Mouse (Mus musculus) heart, embryonic 13.5 days (tissue): Measurements from ENCODE around the gene Sema3e. TPM values are rescaled to one million over a fixed set of nuclear protein-coding genes. Genes with fewer than 3 reads are reported as not detected.

Source experiments
- ATAC-seq: fragments of 200-750 bp; cut with Nextera tagmentation; 2 replicates; pipeline ENCODE4 v1.8.0; 2017; ENCODE audit warnings: moderate TSS enrichment; ENCODE audit not compliant: insufficient number of reproducible peaks, low FRiP score, low TSS enrichment; ENCODE audit errors: extremely low read depth
- H3K27ac ChIP-seq: fragments of 300-500 bp; sonication (generic); replicated peaks from 2 replicates; pipeline ENCODE4 v1.5.1; 2015; ENCODE audit warnings: moderate library complexity, mild to moderate bottlenecking, inconsistent platforms
- H3K27me3 ChIP-seq: fragments of 300-500 bp; sonication (generic); replicated peaks from 2 replicates; pipeline ENCODE4 v1.6.1; 2015; ENCODE audit warnings: mild to moderate bottlenecking, inconsistent platforms
- H3K36me3 ChIP-seq: fragments of 300-500 bp; sonication (generic); 2 replicates; pipeline ENCODE4 v1.6.1; 2015; ENCODE audit warnings: mild to moderate bottlenecking, inconsistent platforms
- H3K4me1 ChIP-seq: fragments of 300-500 bp; sonication (generic); 2 replicates; pipeline ENCODE4 v1.6.1; 2015; ENCODE audit warnings: inconsistent platforms
- H3K4me2 ChIP-seq: fragments of 300-500 bp; sonication (generic); 2 replicates; pipeline ENCODE4 v1.6.1; 2015; ENCODE audit warnings: inconsistent platforms, mild to moderate bottlenecking, moderate library complexity
- H3K4me3 ChIP-seq: fragments of 300-500 bp; sonication (generic); 2 replicates; pipeline ENCODE4 v1.5.1; 2015; ENCODE audit warnings: moderate library complexity, mild to moderate bottlenecking, inconsistent platforms
- H3K9ac ChIP-seq: fragments of 300-500 bp; sonication (generic); 2 replicates; pipeline ENCODE4 v1.6.1; 2015; ENCODE audit warnings: inconsistent platforms, mild to moderate bottlenecking, moderate library complexity
- H3K9me3 ChIP-seq: fragments of 300-500 bp; sonication (generic); 2 replicates; pipeline ENCODE4 v1.6.1; 2016; ENCODE audit warnings: inconsistent platforms
- WGBS: fragments of 180-500 bp; shearing (Covaris S2); methylation state at CpG from one replicate; pipeline ENCODE4 v1.1.7; 2015; ENCODE audit warnings: mixed read lengths; 5-methylcytosine and 5-hydroxymethylcytosine counted together
- polyA plus RNA-seq: library from polyadenylated mRNA; unstranded; fragments of >200 nt; fragmentation: Nextera tagmentation; extraction: Ambion mirVana; gene quantifications from 2 replicates; pipeline ENCODE4 v1.2.1, GENCODE M21; 2015

Sema3e gene
- polyA plus RNA-seq, 1 experiment from 2014 or later = 1.3 TPM

DNA sequence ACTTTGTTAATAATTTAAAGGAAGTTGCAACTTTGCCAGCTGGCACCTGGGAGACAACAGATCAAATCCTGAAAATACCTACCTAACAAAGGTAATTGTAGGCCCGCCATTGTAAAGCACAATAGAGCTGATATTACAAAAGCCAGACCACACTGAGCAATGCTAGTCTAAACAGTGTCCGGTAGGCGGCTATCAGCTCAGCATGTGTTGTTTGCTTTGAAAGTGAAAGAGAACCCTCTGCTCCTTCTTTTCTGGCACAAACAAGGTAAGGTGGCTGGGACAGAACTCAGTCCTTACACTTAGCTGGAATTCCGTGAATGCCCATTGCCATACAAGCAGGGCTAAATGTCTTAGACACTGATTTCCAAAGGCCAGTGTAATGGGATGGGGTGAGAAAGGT is 7.0 kb downstream of the Sema3e start:
- H3K4me2 ChIP-seq = no peak overlapping the region
- no peak for ATAC-seq

DNA sequence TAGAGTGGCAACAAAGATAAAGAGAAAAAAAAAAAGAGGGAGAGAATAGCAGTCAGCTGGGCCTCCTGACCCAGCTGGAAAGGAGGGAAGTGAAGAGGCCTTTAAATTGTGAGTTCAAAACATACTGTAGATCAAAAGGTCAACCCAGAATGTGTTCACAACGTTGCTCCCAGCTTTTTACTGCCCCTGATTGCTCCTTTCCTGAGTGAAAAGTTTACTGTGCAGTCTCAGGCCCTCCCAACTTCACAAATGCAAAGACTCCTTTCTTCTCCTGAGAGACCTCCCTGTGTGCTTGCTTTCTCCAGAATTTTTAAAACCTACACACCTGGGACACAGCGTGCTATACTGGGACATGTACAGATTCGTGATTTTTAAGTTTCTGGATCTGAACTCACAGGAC is 8.2 kb downstream of the Sema3e start:
- Histone ChIP-seq H3K9me3 (no peaks in the 10 kb centered on the region), H3K9ac (no peak overlapping the region), H3K36me3 (no peaks in the 10 kb centered on the region), H3K27me3 (no peaks in the 10 kb centered on the region), H3K4me1 (peaks cover 12% of the 10 kb centered on the region), H3K4me2 (no peak overlapping the region), H3K27ac (no peak overlapping the region), H3K4me3 (no peak overlapping the region)
- 40% methylated on average over 3 of the region's 3 CpGs for WGBS
- ATAC-seq = no peak

More for the DNA sequence above, 7.0 kb downstream of the Sema3e start:
- 35% methylated on average over 4 of the region's 4 CpGs for WGBS
- Histone ChIP-seq H3K27ac (no peak overlapping the region), H3K9ac (no peak overlapping the region), H3K27me3 (no peaks in the 10 kb centered on the region), H3K4me1 (peaks cover 12% of the 10 kb centered on the region), H3K4me3 (no peak overlapping the region), H3K9me3 (no peaks in the 10 kb centered on the region), H3K36me3 (no peaks in the 10 kb centered on the region)

DNA sequence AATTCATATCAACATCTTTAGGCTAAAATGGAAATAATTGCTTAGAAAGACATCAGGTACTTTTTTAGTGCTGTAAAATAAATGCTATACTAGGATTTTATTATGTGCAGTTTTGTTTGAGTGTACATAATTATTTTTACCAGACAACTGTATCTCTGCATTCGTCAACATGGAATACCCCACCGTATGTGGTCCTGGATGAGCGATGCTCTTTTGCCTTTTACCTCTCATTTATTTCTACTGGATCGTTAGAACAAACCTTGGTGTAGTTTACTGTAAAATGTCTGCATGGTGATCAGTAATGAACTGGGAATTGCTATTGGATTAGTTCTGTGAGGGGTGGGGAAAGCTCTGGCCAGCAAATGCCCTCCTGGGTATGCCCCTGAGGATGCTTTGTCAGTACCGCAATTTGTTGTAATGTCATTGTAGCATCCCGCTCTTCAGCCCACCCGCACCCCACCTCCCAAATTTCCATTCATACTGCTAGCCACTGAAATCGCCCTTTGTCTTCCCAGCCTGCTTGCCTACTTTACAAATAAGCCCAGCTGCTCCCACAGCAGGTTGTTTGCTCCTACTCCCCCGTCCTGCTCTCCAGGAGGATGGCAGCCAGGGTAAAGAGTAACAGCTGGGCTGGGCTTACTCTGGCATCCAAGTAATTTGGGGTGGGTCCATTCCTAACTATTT is 13.9 kb downstream of the Sema3e start:
- ATAC-seq = no peak
- 27% methylated on average over 9 of the region's 9 CpGs for WGBS
- no peak overlapping the region for H3K4me3 ChIP-seq
- no peak overlapping the region for H3K9ac ChIP-seq
- no peak overlapping the region for H3K27ac ChIP-seq
- H3K36me3 ChIP-seq = no peaks in the 10 kb centered on the region
- no peaks in the 10 kb centered on the region for H3K27me3 ChIP-seq
- no peaks in the 10 kb centered on the region for H3K4me1 ChIP-seq
- no peak overlapping the region for H3K4me2 ChIP-seq
- H3K9me3 ChIP-seq = no peaks in the 10 kb centered on the region

DNA sequence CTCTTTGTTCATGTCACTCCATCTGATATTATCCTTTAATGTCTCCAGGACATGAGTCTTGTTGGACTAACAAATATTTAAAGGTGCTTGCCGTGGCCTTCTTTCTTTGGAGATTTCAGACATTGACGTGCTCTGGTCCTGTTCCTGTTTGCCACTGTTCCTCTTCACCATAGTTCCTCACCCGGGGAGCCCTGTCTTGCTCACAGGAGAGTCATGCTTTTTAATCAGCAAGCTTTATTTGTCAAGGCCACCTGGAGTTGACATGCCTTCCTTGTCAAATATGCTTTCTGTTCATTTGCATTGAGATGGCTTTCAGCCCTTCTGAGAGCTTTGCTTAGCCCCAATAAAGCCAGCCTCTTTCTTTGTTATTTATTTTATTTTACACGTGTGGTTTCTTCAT is 15.1 kb downstream of the Sema3e start:
- Histone ChIP-seq H3K9me3 (no peaks in the 10 kb centered on the region), H3K27me3 (no peaks in the 10 kb centered on the region), H3K9ac (no peak overlapping the region), H3K27ac (no peak overlapping the region), H3K4me1 (no peaks in the 10 kb centered on the region), H3K4me3 (no peak overlapping the region), H3K36me3 (no peaks in the 10 kb centered on the region), H3K4me2 (no peak overlapping the region)
- ATAC-seq = no peak
- WGBS = 40% methylated on average over 4 of the region's 4 CpGs

DNA sequence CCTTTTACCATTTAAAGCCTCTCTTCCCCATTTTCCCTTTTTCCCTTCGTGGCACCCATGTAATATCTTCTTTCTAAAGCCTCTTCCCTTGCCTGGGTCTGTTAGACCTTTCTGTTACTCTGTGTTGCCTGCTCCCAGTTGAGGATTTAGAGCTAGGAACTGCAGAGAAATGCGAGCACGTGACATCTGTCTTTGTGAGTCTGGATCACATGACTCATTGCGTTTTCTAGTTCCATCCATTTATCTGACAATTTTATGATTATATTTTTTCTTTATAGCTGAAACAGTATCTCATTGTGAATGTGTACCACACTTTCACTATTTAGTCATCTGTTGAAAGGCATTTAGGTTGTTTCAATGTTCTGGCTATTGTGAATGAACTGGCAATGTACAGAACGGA is 18.0 kb downstream of the Sema3e start:
- WGBS = 76% methylated on average over 5 of the region's 5 CpGs

DNA sequence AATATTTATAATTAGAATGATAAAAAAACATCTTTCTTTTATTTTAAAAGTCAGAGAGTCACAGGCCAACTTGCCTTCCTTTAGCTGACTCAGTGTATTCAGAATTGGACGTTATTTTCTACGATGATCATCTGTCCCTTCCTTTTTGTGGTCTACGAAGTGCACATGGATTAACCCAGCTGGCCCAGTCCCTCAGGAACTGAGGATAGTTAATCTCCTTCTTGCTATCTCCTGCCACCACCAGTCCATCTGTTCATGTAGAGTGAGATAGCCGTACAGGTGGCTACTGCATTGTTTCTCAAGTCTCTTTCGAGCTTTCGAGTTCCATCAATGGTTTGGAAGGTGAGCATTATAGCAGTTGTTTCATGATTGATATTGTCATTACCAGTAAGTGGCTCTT is 18.9 kb downstream of the Sema3e start:
- no peak overlapping the region for H3K27ac ChIP-seq
- no peak overlapping the region for H3K4me3 ChIP-seq
- H3K36me3 ChIP-seq = no peaks in the 10 kb centered on the region
- ATAC-seq = no peak
- WGBS = 77% methylated on average over 6 of the region's 6 CpGs
- no peaks in the 10 kb centered on the region for H3K9me3 ChIP-seq
- no peaks in the 10 kb centered on the region for H3K4me1 ChIP-seq
- no peak overlapping the region for H3K4me2 ChIP-seq
- H3K9ac ChIP-seq = no peak overlapping the region
- H3K27me3 ChIP-seq = no peaks in the 10 kb centered on the region

More for the DNA sequence above, 18.0 kb downstream of the Sema3e start:
- Histone ChIP-seq H3K4me2 (no peak overlapping the region), H3K27ac (no peak overlapping the region), H3K36me3 (no peaks in the 10 kb centered on the region), H3K9me3 (no peaks in the 10 kb centered on the region), H3K27me3 (no peaks in the 10 kb centered on the region), H3K4me1 (no peaks in the 10 kb centered on the region), H3K4me3 (no peak overlapping the region), H3K9ac (no peak overlapping the region)
- ATAC-seq = no peak

DNA sequence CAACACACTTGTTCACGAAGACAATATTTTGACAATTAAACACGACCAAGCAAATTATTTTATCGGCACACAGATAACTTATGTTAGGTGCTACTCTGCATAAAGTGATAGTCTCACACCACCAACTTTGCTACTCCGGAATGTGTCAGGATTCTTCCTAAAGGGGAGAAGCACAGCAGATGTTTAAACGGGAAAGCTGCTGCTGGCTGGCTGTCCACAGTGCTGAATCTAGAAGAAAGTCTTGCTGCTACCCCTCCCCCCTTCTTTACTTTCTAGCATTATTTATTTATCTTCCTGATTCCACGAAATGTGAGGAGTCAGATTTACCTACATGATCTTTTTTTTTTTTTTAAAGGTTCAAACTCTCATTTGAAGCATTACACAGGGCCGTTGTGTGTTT is 23.6 kb downstream of the Sema3e start:
- Histone ChIP-seq H3K27ac (no peak overlapping the region), H3K4me1 (no peaks in the 10 kb centered on the region), H3K36me3 (no peaks in the 10 kb centered on the region), H3K4me2 (no peak overlapping the region), H3K9me3 (no peaks in the 10 kb centered on the region), H3K4me3 (no peak overlapping the region), H3K9ac (no peak overlapping the region), H3K27me3 (no peaks in the 10 kb centered on the region)
- no peak for ATAC-seq
- 23% methylated on average over 7 of the region's 7 CpGs for WGBS

DNA sequence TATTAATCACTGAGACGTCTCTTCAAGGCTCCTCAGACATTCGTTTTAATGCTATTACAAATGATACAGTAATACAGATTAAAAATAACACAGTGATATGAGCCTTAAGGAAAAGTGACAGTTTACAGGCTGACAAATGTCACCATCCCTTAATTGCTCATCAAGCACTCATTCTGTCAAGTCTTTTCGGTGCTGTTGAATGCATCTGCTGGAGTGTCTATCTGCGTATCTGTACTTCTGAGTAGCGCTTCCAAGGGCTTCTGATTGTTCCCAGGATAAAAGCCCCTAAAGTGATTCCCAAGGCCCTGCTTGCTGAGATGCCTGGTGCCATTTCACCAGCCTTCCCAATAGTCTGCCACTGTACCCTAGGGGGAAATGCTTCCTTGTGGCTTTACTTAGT is 29.4 kb downstream of the Sema3e start:
- Histone ChIP-seq H3K27ac (no peak overlapping the region), H3K4me3 (no peak overlapping the region), H3K9ac (no peak overlapping the region), H3K4me1 (no peaks in the 10 kb centered on the region), H3K4me2 (no peak overlapping the region), H3K9me3 (no peaks in the 10 kb centered on the region), H3K36me3 (no peaks in the 10 kb centered on the region), H3K27me3 (no peaks in the 10 kb centered on the region)
- 52% methylated on average over 5 of the region's 5 CpGs for WGBS
- ATAC-seq = no peak

DNA sequence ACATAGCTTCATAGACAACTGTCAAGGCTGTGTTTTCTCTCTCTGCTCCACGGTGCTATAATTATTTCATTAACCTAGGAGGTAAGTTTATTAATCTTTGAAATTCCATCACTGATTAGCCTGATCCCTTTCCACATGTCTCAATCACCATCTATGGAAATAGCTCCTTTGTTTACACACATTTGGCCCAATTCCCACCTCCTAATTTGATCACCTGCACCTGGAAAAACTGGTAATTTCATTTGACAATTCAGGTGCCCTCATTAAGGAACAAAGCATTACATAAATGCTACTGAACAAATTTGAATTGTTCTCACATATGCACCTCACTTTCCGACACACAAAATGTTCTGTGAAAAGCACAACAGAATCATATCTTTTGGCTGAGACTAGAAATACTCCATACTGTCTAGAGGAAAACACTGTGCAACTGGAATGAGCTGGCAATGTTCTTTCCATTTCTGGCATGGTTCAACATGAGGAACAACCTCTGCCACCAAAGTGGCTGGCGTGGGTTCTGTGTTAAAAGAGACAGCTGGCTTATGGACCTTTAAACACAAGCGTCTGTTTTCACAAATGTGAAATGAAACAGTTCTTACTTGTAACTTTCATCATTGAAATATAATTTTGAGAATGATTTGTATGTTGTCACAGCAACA is 34.9 kb downstream of the Sema3e start:
- Histone ChIP-seq H3K27me3 (no peaks in the 10 kb centered on the region), H3K4me3 (no peak overlapping the region), H3K9me3 (no peaks in the 10 kb centered on the region), H3K36me3 (no peaks in the 10 kb centered on the region), H3K27ac (no peak overlapping the region), H3K4me2 (no peak overlapping the region), H3K4me1 (no peaks in the 10 kb centered on the region), H3K9ac (no peak overlapping the region)
- 67% methylated on average over 4 of the region's 4 CpGs for WGBS
- no peak for ATAC-seq

DNA sequence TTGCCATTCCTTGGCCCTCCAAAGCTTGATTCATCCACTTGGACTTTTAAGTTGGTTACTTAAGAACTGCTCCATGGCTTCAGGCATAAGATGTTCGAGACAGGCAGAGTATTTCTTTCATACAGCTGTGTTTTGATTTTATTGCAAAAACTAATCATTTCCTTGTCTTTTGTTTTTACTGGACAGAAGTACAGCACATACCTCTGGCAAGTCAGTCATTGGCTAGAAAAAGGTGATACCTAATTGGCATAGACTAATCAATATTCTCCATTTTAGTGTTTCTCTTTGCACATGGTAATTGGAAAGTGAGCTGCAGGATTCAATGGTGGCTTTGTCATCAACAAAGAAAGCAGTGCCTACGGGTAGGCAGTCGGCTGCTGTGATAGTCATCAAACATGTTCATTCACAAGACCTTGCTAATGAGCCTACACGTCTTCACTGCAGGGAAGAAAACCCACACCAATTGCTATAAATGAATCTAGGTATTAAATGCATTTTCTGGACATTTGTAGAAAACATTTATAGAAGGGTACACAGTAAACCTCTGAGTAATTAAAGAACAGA is 37.9 kb downstream of the Sema3e start:
- Histone ChIP-seq H3K27me3 (no peaks in the 10 kb centered on the region), H3K9me3 (no peaks in the 10 kb centered on the region), H3K4me1 (no peaks in the 10 kb centered on the region), H3K4me3 (no peak overlapping the region), H3K27ac (no peak overlapping the region), H3K9ac (no peak overlapping the region), H3K36me3 (no peaks in the 10 kb centered on the region), H3K4me2 (no peak overlapping the region)
- ATAC-seq = no peak
- 69% methylated on average over 4 of the region's 4 CpGs for WGBS

DNA sequence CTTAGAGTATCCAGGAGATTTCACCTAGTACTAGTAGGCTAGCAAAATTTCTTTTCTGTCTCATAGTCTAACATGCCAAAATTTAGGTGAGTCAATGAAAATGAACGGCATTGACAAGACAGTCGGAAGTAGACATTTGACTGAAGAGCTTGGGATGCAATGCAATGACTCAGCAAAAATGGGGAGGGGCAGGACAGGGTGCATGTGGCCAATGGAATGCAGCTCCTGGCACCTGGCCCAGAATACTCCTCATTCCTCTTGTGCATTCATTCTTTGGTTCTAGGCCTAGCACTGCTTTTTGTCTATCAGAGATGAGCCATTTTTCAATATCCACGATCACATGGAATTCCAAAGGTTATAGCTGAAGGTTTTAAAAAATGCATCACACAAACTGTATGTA is 48.1 kb downstream of the Sema3e start:
- H3K4me3 ChIP-seq = no peak overlapping the region
- H3K4me1 ChIP-seq = peaks cover 5% of the 10 kb centered on the region; the same call in 1 of the 2 replicates
- no peak overlapping the region for H3K27ac ChIP-seq
- no peak overlapping the region for H3K4me2 ChIP-seq
- WGBS = 52% methylated on average over 3 of the region's 3 CpGs
- ATAC-seq = no peak
- no peaks in the 10 kb centered on the region for H3K36me3 ChIP-seq
- H3K9ac ChIP-seq = no peak overlapping the region
- H3K27me3 ChIP-seq = no peaks in the 10 kb centered on the region
- H3K9me3 ChIP-seq = no peaks in the 10 kb centered on the region

DNA sequence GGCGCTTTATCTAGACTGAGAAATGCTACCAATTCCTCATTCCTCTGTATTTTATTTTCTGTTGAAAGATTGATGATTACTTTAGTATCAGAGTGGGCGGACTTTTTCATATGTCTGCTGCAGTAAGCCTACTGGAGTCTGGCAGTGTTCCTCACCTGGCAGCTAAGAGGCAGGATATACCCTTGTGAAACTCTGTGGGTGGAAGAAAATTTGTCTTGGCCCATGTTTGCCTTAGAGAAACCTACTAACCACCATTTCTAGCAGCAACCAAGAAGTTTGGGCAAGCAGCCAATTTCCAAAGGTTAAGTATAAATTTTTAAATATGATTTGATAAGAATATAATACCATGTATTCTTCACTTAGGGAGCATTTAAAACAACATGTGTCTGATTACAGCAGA is 63.0 kb downstream of the Sema3e start:
- ATAC-seq = no peak
- no peaks in the 10 kb centered on the region for H3K36me3 ChIP-seq
- no peak overlapping the region for H3K27ac ChIP-seq

More for the DNA sequence above, 63.0 kb downstream of the Sema3e start:
- WGBS = 51% methylated on average over 2 of the region's 2 CpGs
- Histone ChIP-seq H3K9ac (no peak overlapping the region), H3K4me1 (peaks cover 8% of the 10 kb centered on the region), H3K4me2 (no peak overlapping the region), H3K9me3 (no peaks in the 10 kb centered on the region), H3K4me3 (no peak overlapping the region), H3K27me3 (no peaks in the 10 kb centered on the region)
